Mouse (Mus musculus): ENCODE data around the gene Peli2.
"Not testable (repeated sequence)": the region's sequence is repeated elsewhere in the genome, so short reads cannot be mapped to it uniquely, and the experiment has no call there.

Peli2 gene

GRCm38 (mm10) chr14:48120752-48121528 lies at the start of gene Peli2:
Gene Peli2, plus strand, starts transcription at chr14:48120823.
- DNase-seq (ENCODE audit: low spot score): peak; percentile 74

- DNase-seq (ENCODE audit: low spot score): no peak
Observed at GRCm38 (mm10) chr14:48072104-48072503, 48.5 kb upstream of the Peli2 start.

GRCm38 (mm10) chr14:48073247-48074161 lies 47.1 kb upstream of the Peli2 start:
- DNase-seq (ENCODE audit: low spot score): no peak

- not testable (repeated sequence) for DNase-seq (ENCODE audit: low spot score)
Observed at GRCm38 (mm10) chr14:48079574-48079973, 41.0 kb upstream of the Peli2 start.

DNA sequence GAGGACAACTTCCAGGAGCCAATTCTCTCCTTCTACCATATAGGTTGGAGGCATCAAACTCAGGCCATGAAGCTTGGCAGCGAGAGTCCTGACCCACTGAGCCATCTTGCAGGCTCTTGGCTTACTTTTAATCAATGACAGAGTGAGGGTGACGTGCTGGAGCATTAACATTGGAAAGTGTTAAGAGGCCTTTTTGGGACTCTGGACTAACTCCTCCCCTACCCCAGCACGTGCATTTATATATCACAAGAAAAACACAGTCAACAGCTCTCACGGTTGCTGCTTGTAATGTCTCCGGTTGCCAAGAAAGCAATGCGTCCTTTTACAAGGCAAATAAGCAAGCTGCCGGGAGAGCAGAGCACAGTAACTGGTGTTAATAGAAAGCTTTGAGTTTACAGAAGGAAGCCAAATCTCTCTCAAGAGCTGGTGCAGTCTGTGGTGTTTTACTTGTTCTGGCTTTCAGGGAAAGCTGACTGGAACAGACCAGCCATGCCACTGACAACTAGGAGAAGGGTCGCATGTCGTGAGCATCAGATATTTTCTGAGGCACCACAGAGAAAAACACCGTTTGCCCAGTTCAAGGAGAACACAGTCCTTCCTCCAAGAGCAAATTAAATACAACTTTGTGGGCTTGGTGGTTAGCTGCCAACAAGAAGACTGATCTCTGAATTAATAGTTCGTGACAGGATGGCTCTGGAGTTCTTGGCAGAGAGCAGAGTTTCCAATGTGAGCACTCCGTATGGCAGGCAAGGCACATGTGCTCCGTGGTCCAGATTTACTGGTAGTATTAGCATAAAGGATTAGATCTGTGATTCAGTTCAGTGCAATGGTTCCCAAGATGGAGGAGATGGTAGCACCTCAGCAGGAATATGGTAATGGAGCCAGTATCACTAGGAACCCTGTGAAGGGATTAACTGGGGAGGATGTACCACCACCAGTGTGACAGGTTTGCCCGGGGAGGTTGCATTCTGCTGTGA lies 36.5 kb upstream of the Peli2 start:
- no peak for DNase-seq (ENCODE audit: low spot score)

DNA sequence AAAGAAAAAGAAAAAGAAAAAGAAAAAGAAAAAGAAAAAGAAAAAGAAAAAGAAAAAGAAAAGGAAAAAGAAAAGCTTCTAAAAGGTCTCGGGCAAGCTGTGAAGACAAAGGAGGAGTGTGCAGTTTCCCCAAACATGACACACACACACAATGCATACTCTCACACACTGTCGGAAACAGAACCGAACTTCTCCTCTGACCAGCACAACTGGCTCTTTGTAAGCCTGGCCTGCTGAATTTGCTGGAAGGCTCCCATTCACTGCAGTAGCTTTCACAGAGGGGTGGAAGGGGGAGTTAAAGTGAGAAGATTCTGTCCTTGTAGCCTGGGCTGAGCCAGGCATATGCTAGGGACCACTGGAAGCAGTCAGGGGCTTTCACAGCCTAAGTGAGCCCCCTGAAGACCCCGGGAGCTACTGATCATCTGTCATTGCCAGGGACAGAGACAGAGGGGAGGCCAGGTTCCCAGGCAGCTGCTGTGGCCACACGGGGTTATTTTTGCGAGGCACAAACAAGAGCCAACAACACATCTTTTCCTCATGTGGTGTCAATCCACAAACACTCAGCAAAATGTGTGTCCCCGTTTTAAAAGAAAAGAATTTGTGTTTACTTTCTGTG lies 33.8 kb upstream of the Peli2 start:
- DNase-seq (ENCODE audit: low spot score): no peak

GRCm38 (mm10) chr14:48087298-48087830 lies 33.3 kb upstream of the Peli2 start:
- DNase-seq (ENCODE audit: low spot score): no peak

DNA sequence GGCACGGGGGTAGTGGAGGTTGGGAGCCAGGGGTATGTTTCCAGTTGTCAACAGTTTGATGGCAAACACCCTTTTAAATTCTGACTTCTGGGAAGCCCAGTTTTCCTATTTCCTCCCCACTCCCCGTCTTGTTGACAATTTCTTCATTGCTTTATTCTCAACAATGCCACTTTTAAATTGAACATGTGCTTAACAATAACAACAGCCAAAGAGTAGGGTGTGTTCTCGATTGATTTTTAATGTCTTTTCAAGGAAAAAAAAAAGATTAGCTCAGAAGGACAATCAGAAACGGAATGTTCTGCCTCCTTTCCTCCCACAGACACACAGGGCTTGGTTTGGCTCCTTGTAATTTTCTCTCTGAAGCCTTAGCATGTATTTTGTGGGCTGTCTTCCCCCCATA lies 30.2 kb upstream of the Peli2 start:
- no peak for DNase-seq (ENCODE audit: low spot score)

DNA sequence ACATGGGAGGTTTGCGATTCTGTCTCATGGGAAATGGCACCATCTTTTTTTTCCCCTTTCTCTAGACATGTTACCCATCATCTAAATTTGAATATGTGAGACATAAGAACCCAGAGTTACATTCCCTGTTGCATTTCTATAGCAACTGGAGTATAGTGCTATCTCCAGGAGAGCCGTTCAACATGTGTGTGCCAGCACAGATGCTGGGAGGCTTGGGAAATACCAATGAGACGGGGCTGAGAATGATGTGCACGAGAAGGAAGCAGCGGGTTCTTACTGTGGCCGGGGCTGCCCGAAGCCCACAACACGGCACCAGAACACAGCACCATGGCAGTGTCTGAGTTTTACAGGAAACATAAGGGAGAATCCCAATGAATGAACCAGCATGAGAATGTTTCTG lies 29.5 kb upstream of the Peli2 start:
- no peak for DNase-seq (ENCODE audit: low spot score)

DNA sequence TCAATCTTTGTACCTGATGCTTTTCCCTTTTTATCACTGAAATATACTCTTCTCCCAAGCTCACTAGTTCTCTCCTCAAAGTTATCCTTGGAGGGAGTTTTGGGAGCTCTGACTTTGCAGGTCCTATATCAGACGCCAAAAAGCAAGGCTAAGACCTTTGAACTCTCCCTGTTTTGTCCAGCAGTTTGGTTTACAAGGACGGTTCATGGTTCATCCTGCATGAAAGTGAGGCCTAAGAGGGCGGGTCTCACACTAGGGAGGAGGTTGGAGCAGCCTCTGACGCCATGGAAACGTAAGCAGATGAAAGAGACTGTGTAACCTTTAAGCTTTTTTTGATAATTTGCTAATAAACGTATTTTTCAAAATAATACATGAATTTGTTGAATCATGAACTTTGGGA lies 22.4 kb upstream of the Peli2 start:
- no peak for DNase-seq (ENCODE audit: low spot score)

DNA sequence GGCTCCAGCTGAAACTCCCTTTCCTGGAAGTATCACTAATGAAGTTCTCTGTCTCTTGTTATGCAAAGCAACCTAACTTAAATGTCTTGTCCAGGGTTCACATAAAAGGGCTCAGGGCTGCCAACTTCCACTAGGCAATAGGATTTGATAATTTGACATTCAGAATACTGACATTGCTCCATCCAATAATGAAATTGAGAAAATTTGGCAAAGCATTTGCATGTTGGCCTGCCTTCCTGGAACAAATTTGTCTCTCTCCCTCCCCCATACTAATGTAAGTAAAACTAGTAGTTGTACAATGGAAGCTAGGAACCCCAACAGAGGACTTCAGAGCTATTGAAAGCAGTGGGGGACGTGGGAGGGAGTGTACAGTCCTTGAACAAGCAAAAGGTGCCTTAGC lies 21.3 kb upstream of the Peli2 start:
- no peak for DNase-seq (ENCODE audit: low spot score)

DNA sequence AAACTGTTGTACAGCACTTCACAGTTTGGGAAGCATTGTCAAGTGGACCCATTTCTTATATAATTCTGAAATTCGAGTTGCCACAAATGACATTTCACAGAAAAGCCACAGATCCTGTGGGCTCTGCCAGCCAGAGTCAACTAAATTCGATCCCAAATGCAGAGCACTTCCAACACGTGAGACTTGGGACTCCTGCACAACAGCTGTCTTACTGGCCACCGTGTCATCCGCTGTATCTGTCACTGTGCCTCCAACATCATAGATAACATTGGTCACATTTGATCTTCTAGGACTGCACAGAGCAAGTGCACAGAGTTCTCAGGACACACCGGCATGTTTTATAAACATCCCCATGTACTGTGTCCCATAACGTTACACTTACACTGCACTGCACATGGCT lies 14.2 kb upstream of the Peli2 start:
- no peak for DNase-seq (ENCODE audit: low spot score)

GRCm38 (mm10) chr14:48117986-48118385 lies 2.6 kb upstream of the Peli2 start:
- no peak for DNase-seq (ENCODE audit: low spot score)

DNA sequence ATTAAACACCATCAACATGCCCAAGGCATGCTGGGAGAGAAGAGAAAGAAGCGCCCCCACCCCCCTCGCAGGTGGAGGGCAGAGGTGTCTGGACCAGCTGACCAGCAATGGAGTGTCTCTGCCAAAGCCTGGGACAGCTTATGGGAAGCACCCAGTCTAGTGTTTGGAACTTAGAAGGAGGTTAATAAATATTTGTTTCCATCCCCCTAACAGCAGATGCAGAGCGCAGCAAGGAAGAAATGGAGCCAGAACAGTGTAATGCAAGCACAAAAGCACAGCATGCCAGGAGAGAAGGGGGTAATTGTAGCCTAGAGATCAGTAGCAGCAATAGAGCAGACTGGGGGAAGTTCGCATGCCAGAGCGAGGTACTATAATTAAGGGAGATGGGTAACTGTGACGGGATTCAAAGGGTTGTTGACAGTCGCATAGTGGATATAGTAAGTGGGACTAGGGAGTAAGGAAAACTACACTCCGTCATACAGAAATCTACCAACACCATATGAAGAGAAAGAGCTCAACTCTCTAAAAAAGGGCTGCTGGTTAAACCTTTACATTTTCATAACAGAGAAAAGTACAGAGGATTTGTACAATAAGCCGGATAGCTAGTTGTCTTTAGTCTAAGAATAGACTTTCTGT lies 1.5 kb upstream of the Peli2 start:
- no peak for DNase-seq (ENCODE audit: low spot score)

GRCm38 (mm10) chr14:48119648-48120270 lies 864 bp upstream of the Peli2 start:
- DNase-seq (ENCODE audit: low spot score): no peak

- DNase-seq (ENCODE audit: low spot score): no peak
Observed at GRCm38 (mm10) chr14:48120443-48120751, 226 bp upstream of the Peli2 start.

DNA sequence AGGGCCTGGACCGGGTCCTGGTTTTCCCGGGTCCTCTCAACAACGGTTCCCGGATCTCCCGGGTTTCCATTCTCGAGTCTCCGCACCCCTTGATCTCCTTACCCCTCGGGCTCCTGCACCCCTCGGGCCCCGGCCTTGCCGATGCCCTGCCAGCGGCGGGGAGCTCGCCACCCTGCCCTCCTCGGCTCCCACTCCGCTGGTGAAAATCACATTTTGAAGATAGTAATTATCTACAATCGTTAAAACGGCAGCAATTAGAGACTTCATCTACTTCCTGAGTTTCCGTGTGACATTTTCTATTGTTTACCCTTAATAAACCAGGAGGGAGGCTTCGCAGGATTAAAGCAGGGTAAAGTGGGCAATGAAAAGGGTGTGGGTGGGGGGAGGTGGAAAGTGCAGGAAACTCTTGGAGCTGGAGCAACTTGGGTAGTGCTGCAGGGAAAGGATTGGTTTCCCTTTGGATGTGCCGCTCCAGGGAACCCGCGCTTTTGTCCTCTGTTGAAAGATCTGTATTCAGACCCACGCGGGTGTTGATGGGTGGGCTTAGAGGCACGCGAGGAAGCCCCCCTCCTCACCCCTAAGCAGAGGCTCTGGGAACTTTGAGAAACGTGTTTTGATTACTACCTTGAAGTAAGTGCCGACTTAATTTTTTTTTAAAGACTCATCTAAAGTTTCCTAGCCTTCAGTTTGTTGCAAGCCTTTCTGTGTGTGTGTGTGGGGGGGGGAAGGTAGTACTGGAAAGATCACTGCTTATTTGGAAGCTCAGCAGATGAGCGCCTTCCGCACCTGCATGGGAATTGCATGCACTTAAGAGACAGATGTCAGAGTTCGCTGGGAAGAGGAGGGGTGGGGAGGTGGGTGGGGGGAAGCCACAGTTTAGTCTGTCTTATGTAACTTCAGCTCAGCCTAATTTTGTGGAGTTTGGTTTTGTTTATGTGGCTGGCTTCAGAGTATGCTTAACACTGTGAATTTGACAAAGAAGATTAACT lies 1.2 kb downstream of the Peli2 start:
- DNase-seq (ENCODE audit: low spot score): no peak

DNA sequence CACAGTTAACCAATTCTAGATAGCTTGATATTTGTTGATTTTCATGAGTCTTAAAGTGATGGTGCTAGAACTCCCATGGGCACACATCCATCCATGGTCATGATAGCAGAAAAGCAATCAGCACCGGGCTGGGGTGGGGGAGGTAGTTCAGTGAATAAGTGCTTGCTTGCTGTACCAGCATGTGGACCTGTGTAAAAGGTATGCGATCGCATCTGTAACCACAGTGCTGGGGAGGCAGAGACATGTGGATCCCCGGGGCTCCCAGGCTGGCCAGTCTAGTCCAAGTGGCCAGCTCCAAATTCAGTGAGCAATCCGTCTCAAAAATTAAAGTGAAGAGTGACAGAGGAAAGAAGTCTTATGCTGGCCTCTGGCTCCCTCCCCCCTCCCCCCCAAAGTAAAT lies 3.4 kb downstream of the Peli2 start:
- DNase-seq (ENCODE audit: low spot score): no peak

DNA sequence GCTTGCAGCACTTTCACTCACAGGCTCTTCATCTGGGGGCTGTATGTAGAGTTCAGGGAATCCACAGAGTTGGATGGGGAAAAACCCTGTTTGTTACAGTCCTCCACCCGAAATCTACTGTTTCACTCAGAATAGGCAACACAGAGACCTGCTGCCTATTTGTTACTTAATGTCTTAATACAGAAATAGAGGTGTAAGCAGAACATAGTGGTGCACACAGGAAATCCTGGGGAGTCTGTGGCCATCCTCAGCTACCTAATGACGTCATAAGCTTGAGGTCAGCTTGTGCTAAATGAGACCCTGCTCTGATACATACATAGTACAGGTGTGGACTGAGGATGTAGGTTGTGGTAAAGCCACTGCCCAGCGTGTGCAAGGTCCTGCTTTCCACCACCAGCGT lies 4.2 kb downstream of the Peli2 start:
- no peak for DNase-seq (ENCODE audit: low spot score)

All from testis, postnatal 10 days (tissue).